Mouse (Mus musculus): ENCODE results near the gene Scamp3. TPM values are rescaled to one million over a fixed set of nuclear protein-coding genes. Genes with fewer than 3 reads are reported as not detected.

Gene Scamp3
- total and polyA plus RNA-seq, 3 experiments, result 101 to 287 TPM; not detected in 1

GRCm38 (mm10) chr3:89228180-89228549, 50.9 kb downstream of the Scamp3 start (continued):
- TF ChIP-seq ZKSCAN1 (IDR thresholded peaks at IDR 0.05; ENCODE audit: low read depth, low read length) (no peak), SIN3A (IDR thresholded peaks at IDR 0.05; ENCODE audit: low read length) (peak; percentile 78; the same call in 1 of the 2 replicates)

- Histone ChIP-seq H3K27me3 (ENCODE audit: control insufficient read depth in 1 of 2, insufficient read depth in 2 of 2, low read length in 2 of 2) (no peaks in the 10 kb centered on the region), H3K36me3 (ENCODE audit: control insufficient read depth in 1 of 2, insufficient read depth in 2 of 2, low read length in 2 of 2) (peaks cover 0 to 12% of the 10 kb centered on the region in 2 experiments; a peak in 2 of 4 replicates), H3K27ac (ENCODE audit: control insufficient read depth, low read depth, low read length) (peak within 1 kb of the TSS; percentile 36; the same call in 1 of the 2 replicates), H3K4me1 (ENCODE audit: control insufficient read depth in 1 of 2, insufficient read depth in 2 of 2, low read length in 2 of 2) (peaks cover 4 to 18% of the 10 kb centered on the region in 2 experiments), H3K4me3 (ENCODE audit: control insufficient read depth in 1 of 2, insufficient read depth in 1 of 2, low read depth in 2 of 2, low read length in 2 of 2) (peak within 1 kb of the TSS; percentile 65 to 83), H3K9ac (ENCODE audit: control insufficient read depth, low read depth, low read length, poor library complexity, severe bottlenecking) (peak within 1 kb of the TSS; percentile 68), H3K79me2 (ENCODE audit: control insufficient read depth, insufficient read depth, low read length, poor library complexity) (no peaks in the 10 kb centered on the region), H3K9me3 (replicated peaks; ENCODE audit: insufficient read depth, low read length) (no peaks in the 10 kb centered on the region)
- DNase-seq (ENCODE audit: low read depth, low spot score), result no peak
- TF ChIP-seq POLR2A (IDR thresholded peaks at IDR 0.05; ENCODE audit: control insufficient read depth in 1 of 2, insufficient read depth in 1 of 2, low read depth in 1 of 2, low read length in 2 of 2, poor library complexity in 1 of 2) (0 out of 4 replicates have a peak, but pooled peaks of 1 of the 2 experiments have one; percentile 36), MYB (IDR thresholded peaks at IDR 0.05; ENCODE audit: low read depth, low read length) (no peak)
These were observed 51.6 kb downstream of the Scamp3 start, which contains the start of gene Muc1 for GRCm38 (mm10) chr3:89228836-89229235. Gene Muc1 (plus strand): TSS chr3:89229057.

GRCm38 (mm10) chr3:89229276-89229675, 52.0 kb downstream of the Scamp3 start:
- no peaks in the 10 kb centered on the region for H3K9me3 ChIP-seq (replicated peaks; ENCODE audit: insufficient read depth, low read length)
- TF ChIP-seq JUND (IDR thresholded peaks at IDR 0.05; ENCODE audit: low read depth, low read length), result no peak
- TF ChIP-seq CHD1 (IDR thresholded peaks at IDR 0.05; ENCODE audit: low read depth, low read length), result no peak
- TF ChIP-seq KAT2A (conservative IDR thresholded peaks at IDR 0.05; ENCODE audit: low read depth, low read length), result no peak
- no peak for TF ChIP-seq ELF1 (IDR thresholded peaks at IDR 0.05; ENCODE audit: low read depth, low read length)
- no peak for TF ChIP-seq MAZ (IDR thresholded peaks at IDR 0.05; ENCODE audit: low read depth, low read length)
- no peak for TF ChIP-seq CTCF (IDR thresholded peaks at IDR 0.05 in 2 of 3, conservative IDR thresholded peaks at IDR 0.05 in 1 of 3; ENCODE audit: control insufficient read depth in 1 of 3, insufficient read depth in 1 of 3, low read depth in 2 of 3, low read length in 3 of 3, poor library complexity in 1 of 3, severe bottlenecking in 1 of 3)
- no peak for TF ChIP-seq NELFE (IDR thresholded peaks at IDR 0.05; ENCODE audit: low read depth, low read length)
- TF ChIP-seq POLR2AphosphoS2 (IDR thresholded peaks at IDR 0.05; ENCODE audit: low read length), result no peak
- no peak for TF ChIP-seq POLR2A (IDR thresholded peaks at IDR 0.05; ENCODE audit: control insufficient read depth in 1 of 2, insufficient read depth in 1 of 2, low read depth in 1 of 2, low read length in 2 of 2, poor library complexity in 1 of 2)
- TF ChIP-seq UBTF (IDR thresholded peaks at IDR 0.05; ENCODE audit: borderline replicate concordance, insufficient read depth, low read depth, low read length), result no peak
- TF ChIP-seq MEF2A (IDR thresholded peaks at IDR 0.05; ENCODE audit: extremely low read depth, insufficient replicate concordance, low read depth, low read length, poor library complexity, severe bottlenecking), result no peak
- no peak for TF ChIP-seq ZMIZ1 (IDR thresholded peaks at IDR 0.05; ENCODE audit: low read depth, low read length)
- no peak for TF ChIP-seq RAD21 (IDR thresholded peaks at IDR 0.05; ENCODE audit: low read depth, low read length)
- TF ChIP-seq RCOR1 (IDR thresholded peaks at IDR 0.05; ENCODE audit: low read depth, low read length), result no peak
- peaks cover 0 to 14% of the 10 kb centered on the region in 2 experiments; a peak in 2 of 4 replicates for H3K36me3 ChIP-seq (ENCODE audit: control insufficient read depth in 1 of 2, insufficient read depth in 2 of 2, low read length in 2 of 2)
- H3K27ac ChIP-seq (ENCODE audit: control insufficient read depth, low read depth, low read length), result no peak overlapping the region
- H3K4me3 ChIP-seq (ENCODE audit: control insufficient read depth in 1 of 2, insufficient read depth in 1 of 2, low read depth in 2 of 2, low read length in 2 of 2), result no peak overlapping the region
- H3K4me1 ChIP-seq (ENCODE audit: control insufficient read depth in 1 of 2, insufficient read depth in 2 of 2, low read length in 2 of 2), result peaks cover 7 to 23% of the 10 kb centered on the region in 2 experiments
- no peak for DNase-seq (ENCODE audit: low read depth, low spot score)
- H3K79me2 ChIP-seq (ENCODE audit: control insufficient read depth, insufficient read depth, low read length, poor library complexity), result no peaks in the 10 kb centered on the region
- H3K9ac ChIP-seq (ENCODE audit: control insufficient read depth, low read depth, low read length, poor library complexity, severe bottlenecking), result no peak overlapping the region
- no peaks in the 10 kb centered on the region for H3K27me3 ChIP-seq (ENCODE audit: control insufficient read depth in 1 of 2, insufficient read depth in 2 of 2, low read length in 2 of 2)
